Mouse (Mus musculus) olfactory bulb, adult 2 months (tissue): Measurements from ENCODE around the gene Enox1.

Source experiments
- CTCF ChIP-seq: fragments of 200-500 bp; IDR thresholded peaks from 2 replicates; pipeline ENCODE4 v1.5.1; 2012; ENCODE audit warnings: low read depth, mild to moderate bottlenecking, low read length, moderate library complexity; ENCODE audit not compliant: insufficient read depth
- POLR2A ChIP-seq: fragments of 200-500 bp; IDR thresholded peaks from 2 replicates; pipeline ENCODE4 v1.6.1; 2012; ENCODE audit warnings: mild to moderate bottlenecking, low read depth, low read length, moderate library complexity; ENCODE audit not compliant: insufficient read depth

- TF ChIP-seq CTCF (no peak), POLR2A (no peak)
Observed at GRCm38 (mm10) chr14:77156911-77157504, 445 bp downstream of the Enox1 start.
